9 mouse cellular contexts compared by ENCODE assay signal in genomic region chr19:53312336-53312871, GRCm38 (mm10). TPM values are rescaled to one million over a fixed set of nuclear protein-coding genes. Genes with fewer than 3 reads are reported as not detected.
DNase-seq lines count a peak whose midpoint lies in the region; ATAC-seq and TF ChIP-seq lines count a peak whose summit lies in the region.
"Had no signal": no experiment of that assay in that cellular context is flagged by ENCODE, and none has a peak within 500 bp of the region (broad histone marks: within the 10 kb centered on the region; RNA-seq: fewer than 3 reads in every experiment).

No protein-coding gene starts in this region.

- no peak overlapping the region for H3K27ac ChIP-seq in ES-Bruce4 (ENCODE audit: insufficient read depth, low read length)
- peak overlapping the region; percentile 94 for H3K27ac ChIP-seq in bone marrow macrophage, adult 2 months (ENCODE audit: insufficient read depth, low read depth, low read length)
- peak overlapping the region; percentile 98 for H3K27ac ChIP-seq in forebrain, embryonic 12.5 days
- peak overlapping the region; percentile 99 for H3K27ac ChIP-seq in layer of hippocampus, adult 2 months
- peak overlapping the region; percentile 97 for H3K27ac ChIP-seq in lung, embryonic 15.5 days

- H3K4me3 ChIP-seq in ES-Bruce4 (ENCODE audit: low read depth, low read length): peak overlapping the region; percentile 51
- peak overlapping the region; percentile 100 for H3K4me3 ChIP-seq in bone marrow macrophage, adult 2 months (ENCODE audit: insufficient read depth, low read length)
- H3K4me3 ChIP-seq in forebrain, embryonic 12.5 days (replicated peaks): peak overlapping the region; percentile 90
- H3K4me3 ChIP-seq in layer of hippocampus, adult 2 months: peak overlapping the region; percentile 90
- peak overlapping the region; percentile 93 for H3K4me3 ChIP-seq in lung, embryonic 15.5 days

- H3K36me3 ChIP-seq in ES-Bruce4 (ENCODE audit: control insufficient read depth, insufficient read depth, low read length, poor library complexity, severe bottlenecking): no peaks in the 10 kb centered on the region
- no peaks in the 10 kb centered on the region for H3K36me3 ChIP-seq in forebrain, embryonic 12.5 days (replicated peaks)
- no peaks in the 10 kb centered on the region for H3K36me3 ChIP-seq in lung, embryonic 15.5 days

- DNase-seq in heart, postnatal 14 days: peak; percentile 72
- DNase-seq in layer of hippocampus, adult 2 months (ENCODE audit: low spot score in 2 of 2): peak; percentile 52 to 69
- peak; percentile 57 for DNase-seq in ovary, postnatal 36 days (ENCODE audit: low spot score)
- DNase-seq in urinary bladder, postnatal 14 days (ENCODE audit: low spot score): peak; percentile 61

- WGBS in forebrain, embryonic 12.5 days: under 1% methylated on average over 26 of the region's 26 CpGs
- 1% methylated on average over 25 of the region's 26 CpGs for WGBS in lung, embryonic 15.5 days

- ATAC-seq in forebrain, embryonic 12.5 days (ENCODE audit: low FRiP score): 0 out of 2 replicates have a peak, but pooled peaks have one; percentile 21
- ATAC-seq in lung, embryonic 15.5 days (ENCODE audit: borderline replicate concordance, extremely low read depth, low FRiP score, low TSS enrichment): 0 out of 2 replicates have a peak, but pooled peaks have one; percentile 7

- peak overlapping the region; percentile 93 for H3K4me2 ChIP-seq in forebrain, embryonic 12.5 days
- peak overlapping the region; percentile 94 for H3K4me2 ChIP-seq in lung, embryonic 15.5 days

- H3K9me3 ChIP-seq in ES-Bruce4 (replicated peaks; ENCODE audit: control insufficient read depth, insufficient read depth, low read length, poor library complexity, severe bottlenecking): no peaks in the 10 kb centered on the region
- H3K9me3 ChIP-seq in forebrain, embryonic 12.5 days: no peaks in the 10 kb centered on the region
- H3K9me3 ChIP-seq in lung, embryonic 15.5 days: no peaks in the 10 kb centered on the region

- no peak for TF ChIP-seq CTCF in ES-Bruce4 (IDR thresholded peaks at IDR 0.05; ENCODE audit: low read depth, low read length)
- TF ChIP-seq CTCF in bone marrow macrophage, adult 2 months (IDR thresholded peaks at IDR 0.05; ENCODE audit: low read depth, low read length): no peak
- TF ChIP-seq CTCF in layer of hippocampus, adult 2 months (conservative IDR thresholded peaks at IDR 0.05): no peak

- intact Hi-C loops in heart, postnatal 14 days (cut with DNase I): loop anchor here (2.0 to 5.0 kb wide), 3 partner anchors 16 to 120 kb away; no protein-coding TSS in a partner anchor

- no peak for TF ChIP-seq POLR2A in ES-Bruce4 (IDR thresholded peaks at IDR 0.05; ENCODE audit: insufficient read depth, low read length)
- no peak for TF ChIP-seq POLR2A in bone marrow macrophage, adult 2 months (IDR thresholded peaks at IDR 0.05; ENCODE audit: borderline replicate concordance, low read depth, low read length)

- TF ChIP-seq EP300 in ES-Bruce4 (IDR thresholded peaks at IDR 0.05; ENCODE audit: insufficient read depth, low read depth, low read length): no peak

- peak overlapping the region; percentile 89 for H3K9ac ChIP-seq in ES-Bruce4 (ENCODE audit: low read depth, poor library complexity, severe bottlenecking)
- H3K9ac ChIP-seq in forebrain, embryonic 12.5 days: peak overlapping the region; percentile 94
- H3K9ac ChIP-seq in lung, embryonic 15.5 days: peak overlapping the region; percentile 64

- peaks cover 2% of the 10 kb centered on the region for H3K4me1 ChIP-seq in ES-Bruce4 (ENCODE audit: control insufficient read depth, insufficient read depth, low read length)
- peaks cover 18% of the 10 kb centered on the region for H3K4me1 ChIP-seq in bone marrow macrophage, adult 2 months (ENCODE audit: control insufficient read depth, insufficient read depth, low read length)
- H3K4me1 ChIP-seq in forebrain, embryonic 12.5 days: peaks cover 35% of the 10 kb centered on the region
- H3K4me1 ChIP-seq in lung, embryonic 15.5 days: peaks cover 24% of the 10 kb centered on the region

- peaks cover 4% of the 10 kb centered on the region; the same call in 1 of the 2 replicates for H3K27me3 ChIP-seq in ES-Bruce4 (ENCODE audit: control insufficient read depth, insufficient read depth, low read length, poor library complexity, severe bottlenecking)
- H3K27me3 ChIP-seq in forebrain, embryonic 12.5 days: no peaks in the 10 kb centered on the region; the same call in 1 of the 2 replicates
- no peaks in the 10 kb centered on the region for H3K27me3 ChIP-seq in lung, embryonic 15.5 days

RNA-seq across cellular contexts. Expression of gene Mxi1, which starts 2.1 kb away (rescaled TPM):
- 34.7 and 36.5 TPM in 2 replicates for polyA plus RNA-seq in ES-Bruce4 (2011; ENCODE audit: insufficient read depth, insufficient read length, low read depth, missing spikeins)
- polyA plus RNA-seq in bone marrow macrophage, adult 2 months (2012; ENCODE audit: insufficient read depth, insufficient read length, missing spikeins): 48.3 and 49.2 TPM in 2 replicates
- 54.8 and 62.4 TPM in 2 replicates for polyA plus RNA-seq in forebrain, embryonic 12.5 days (2016; fragmentation: Nextera tagmentation; extraction: Ambion mirVana)
- total RNA-seq in heart, postnatal 14 days (2021): 10 to 100 TPM; 37.0 to 40.7 TPM
- total RNA-seq in layer of hippocampus, adult 2 months (2021): 10 to 100 TPM; 62.8 to 68.6 TPM
- 38.3 and 38.4 TPM in 2 replicates for polyA plus RNA-seq in lung, embryonic 15.5 days (2015; fragmentation: Nextera tagmentation; extraction: Ambion mirVana)

RNA-seq across cellular contexts. Expression of gene Gm10197, which starts 59.2 kb away (rescaled TPM):
- polyA plus RNA-seq in ES-Bruce4 (2011; ENCODE audit: insufficient read depth, insufficient read length, low read depth, missing spikeins): not detected in 2 replicates
- polyA plus RNA-seq in bone marrow macrophage, adult 2 months (2012; ENCODE audit: insufficient read depth, insufficient read length, missing spikeins): not detected in 2 replicates
- 1.7 TPM in 1 of 2 replicates, not detected in the other for polyA plus RNA-seq in forebrain, embryonic 12.5 days (2016; fragmentation: Nextera tagmentation; extraction: Ambion mirVana)
- total RNA-seq in heart, postnatal 14 days (2021): not detected
- total RNA-seq in layer of hippocampus, adult 2 months (2021): not detected
- polyA plus RNA-seq in lung, embryonic 15.5 days (2015; fragmentation: Nextera tagmentation; extraction: Ambion mirVana): 4.1 TPM in 1 of 2 replicates, not detected in the other
- polyA plus RNA-seq: gonadal fat pad, adult 2 months had no signal
